Mouse (Mus musculus): Measurements from ENCODE around the gene Utrn. TPM values are rescaled to one million over a fixed set of nuclear protein-coding genes. Genes with fewer than 3 reads are reported as not detected.

The Utrn gene
- polyA plus RNA-seq, 1 experiment, result 42.7 TPM

- Histone ChIP-seq H3K27ac (replicated peaks; ENCODE audit: low read depth, low read length) (no peak overlapping the region), H3K4me1 (ENCODE audit: control insufficient read depth, insufficient read depth, insufficient read length, low read length) (peaks cover 28% of the 10 kb centered on the region), H3K4me3 (ENCODE audit: insufficient read depth, low read depth, low read length) (no peak overlapping the region)
These were observed 35.0 kb downstream of the Utrn start for GRCm38 (mm10) chr10:12834215-12834614.

- peak overlapping the region; percentile 23; the same call in 1 of the 2 replicates for H3K27ac ChIP-seq (replicated peaks; ENCODE audit: low read depth, low read length)
- no peak overlapping the region for H3K4me3 ChIP-seq (ENCODE audit: insufficient read depth, low read depth, low read length)
- H3K4me1 ChIP-seq (ENCODE audit: control insufficient read depth, insufficient read depth, insufficient read length, low read length), result peaks cover 29% of the 10 kb centered on the region
These were observed 37.0 kb downstream of the Utrn start for GRCm38 (mm10) chr10:12832163-12832562.

- Histone ChIP-seq H3K4me3 (ENCODE audit: insufficient read depth, low read depth, low read length) (no peak overlapping the region), H3K4me1 (ENCODE audit: control insufficient read depth, insufficient read depth, insufficient read length, low read length) (peaks cover 36% of the 10 kb centered on the region)
These were observed 41.4 kb downstream of the Utrn start for GRCm38 (mm10) chr10:12827778-12828177.

DNA sequence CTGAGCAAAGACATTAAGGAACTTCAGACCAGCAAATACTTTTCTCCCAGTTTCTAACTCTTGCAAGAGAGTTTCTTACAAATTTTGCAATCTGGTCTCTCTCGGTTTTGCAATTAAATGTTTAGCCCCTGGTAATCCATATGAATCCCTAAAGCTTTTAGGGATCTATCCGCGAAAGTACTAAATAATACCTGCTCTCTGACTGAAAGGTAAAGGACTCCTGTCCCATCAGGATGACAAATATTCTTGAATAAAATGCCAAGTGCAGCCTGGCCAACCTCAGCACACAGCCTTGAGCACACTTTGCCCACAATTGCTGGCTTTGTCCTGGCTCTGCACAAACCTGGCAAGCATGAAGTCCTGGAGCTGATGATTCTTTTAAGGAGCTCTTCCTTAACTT is 41.9 kb downstream of the Utrn start:
- peak overlapping the region; percentile 85 for H3K27ac ChIP-seq (replicated peaks; ENCODE audit: low read depth, low read length)
- H3K4me3 ChIP-seq (ENCODE audit: insufficient read depth, low read depth, low read length), result peak overlapping the region; percentile 45; the same call in 1 of the 2 replicates
- peaks cover 38% of the 10 kb centered on the region for H3K4me1 ChIP-seq (ENCODE audit: control insufficient read depth, insufficient read depth, insufficient read length, low read length)

More at GRCm38 (mm10) chr10:12827778-12828177, 41.4 kb downstream of the Utrn start:
- peak overlapping the region; percentile 46; the same call in 1 of the 2 replicates for H3K27ac ChIP-seq (replicated peaks; ENCODE audit: low read depth, low read length)

DNA sequence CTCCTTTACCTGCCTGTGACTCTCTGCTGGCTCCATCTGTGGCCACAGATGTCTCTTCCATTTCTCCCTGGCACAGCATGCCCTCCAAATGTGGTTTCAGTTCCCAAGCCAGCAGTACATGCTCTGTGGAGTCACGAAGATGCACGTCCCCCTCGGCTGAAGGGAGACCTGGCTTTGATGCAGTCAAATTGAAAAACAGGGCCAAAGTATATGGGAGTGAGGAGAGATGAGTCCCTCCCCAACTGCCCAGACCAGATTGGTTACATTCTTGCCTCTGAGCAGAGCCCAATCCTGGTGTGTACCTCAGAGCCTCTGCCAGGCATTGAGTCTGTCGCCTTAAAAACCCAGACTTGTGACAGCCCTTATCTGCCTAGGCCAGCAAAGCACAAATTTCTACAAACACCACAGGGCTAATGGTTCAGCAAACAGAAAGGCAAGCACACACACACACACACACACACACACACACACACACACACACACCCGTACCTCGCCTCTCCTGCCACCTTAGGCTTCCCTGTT is 42.3 kb downstream of the Utrn start:
- Histone ChIP-seq H3K4me1 (ENCODE audit: control insufficient read depth, insufficient read depth, insufficient read length, low read length) (peaks cover 34% of the 10 kb centered on the region), H3K4me3 (ENCODE audit: insufficient read depth, low read depth, low read length) (peak overlapping the region; percentile 45), H3K27ac (replicated peaks; ENCODE audit: low read depth, low read length) (peak overlapping the region; percentile 85)

DNA sequence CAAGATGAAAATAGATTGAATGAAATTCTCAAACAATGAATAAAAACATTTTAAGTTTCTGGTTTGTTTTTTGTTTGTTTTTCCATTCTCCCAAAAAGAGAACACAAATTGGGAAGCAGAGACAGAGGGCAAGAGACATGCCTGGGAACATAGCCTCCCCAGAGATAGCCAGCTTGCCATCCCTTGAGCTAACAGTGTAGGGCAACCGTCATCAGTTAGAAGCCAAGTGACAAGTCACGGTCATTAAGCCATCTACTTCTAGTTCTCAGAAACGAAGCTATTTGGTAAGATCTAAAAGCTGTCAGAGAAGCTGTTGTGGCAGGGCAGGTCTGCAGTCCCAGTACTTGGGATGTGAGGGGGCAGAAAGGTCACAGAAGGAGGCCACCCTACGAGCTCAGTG is 44.8 kb downstream of the Utrn start:
- H3K4me3 ChIP-seq (ENCODE audit: insufficient read depth, low read depth, low read length), result no peak overlapping the region
- H3K4me1 ChIP-seq (ENCODE audit: control insufficient read depth, insufficient read depth, insufficient read length, low read length), result peaks cover 38% of the 10 kb centered on the region
- H3K27ac ChIP-seq (replicated peaks; ENCODE audit: low read depth, low read length), result peak overlapping the region; percentile 81

- Histone ChIP-seq H3K4me3 (ENCODE audit: insufficient read depth, low read depth, low read length) (no peak overlapping the region), H3K27ac (replicated peaks; ENCODE audit: low read depth, low read length) (peak overlapping the region; percentile 86)
These were observed 45.5 kb downstream of the Utrn start for GRCm38 (mm10) chr10:12823437-12824219.

GRCm38 (mm10) chr10:12820978-12821735 is 48.0 kb downstream of the Utrn start:
- Histone ChIP-seq H3K4me3 (ENCODE audit: insufficient read depth, low read depth, low read length) (no peak overlapping the region), H3K4me1 (ENCODE audit: control insufficient read depth, insufficient read depth, insufficient read length, low read length) (peaks cover 44% of the 10 kb centered on the region), H3K27ac (replicated peaks; ENCODE audit: low read depth, low read length) (no peak overlapping the region)

More at GRCm38 (mm10) chr10:12823437-12824219, 45.5 kb downstream of the Utrn start:
- H3K4me1 ChIP-seq (ENCODE audit: control insufficient read depth, insufficient read depth, insufficient read length, low read length), result peaks cover 35% of the 10 kb centered on the region

DNA sequence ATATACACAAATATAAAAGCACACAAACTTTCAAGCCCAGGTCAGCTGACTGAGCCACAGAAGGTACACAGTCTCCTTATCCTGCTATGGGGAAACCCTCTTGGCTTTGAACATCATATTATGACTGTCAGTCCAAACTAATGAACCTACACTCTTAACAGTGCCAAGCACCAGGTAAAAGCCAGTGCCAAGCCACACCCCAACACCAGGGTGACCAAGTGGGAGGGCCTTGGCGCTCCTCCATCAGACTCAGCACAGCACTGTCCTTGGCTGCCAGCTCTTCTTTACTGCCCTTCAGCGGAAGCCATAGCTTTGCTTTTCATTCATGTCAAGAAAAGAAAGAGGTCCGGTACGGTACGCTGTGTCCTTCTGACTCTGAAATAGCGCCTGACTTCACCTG is 51.8 kb downstream of the Utrn start:
- Histone ChIP-seq H3K4me1 (ENCODE audit: control insufficient read depth, insufficient read depth, insufficient read length, low read length) (peaks cover 26% of the 10 kb centered on the region), H3K4me3 (ENCODE audit: insufficient read depth, low read depth, low read length) (no peak overlapping the region), H3K27ac (replicated peaks; ENCODE audit: low read depth, low read length) (peak overlapping the region; percentile 52)

DNA sequence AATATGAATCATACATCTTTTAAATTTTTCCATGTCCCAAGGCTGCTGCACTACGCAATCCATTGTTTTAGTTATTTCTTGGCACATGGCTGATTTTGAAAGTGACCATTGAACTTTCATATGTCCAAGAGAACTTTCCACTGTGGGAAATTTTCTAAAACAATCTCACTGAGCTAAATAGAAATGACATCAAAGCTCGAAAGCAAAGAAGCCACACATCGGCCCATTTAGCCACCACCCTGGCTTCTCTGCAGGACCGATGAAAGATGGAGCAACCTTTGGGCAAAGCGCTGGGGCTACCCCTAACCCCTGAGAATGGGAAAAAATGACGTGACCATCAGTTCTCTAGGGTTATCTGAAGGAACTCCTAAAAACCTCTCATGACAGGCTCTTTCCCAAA is 52.6 kb downstream of the Utrn start:
- Histone ChIP-seq H3K4me1 (ENCODE audit: control insufficient read depth, insufficient read depth, insufficient read length, low read length) (peaks cover 24% of the 10 kb centered on the region), H3K27ac (replicated peaks; ENCODE audit: low read depth, low read length) (peak overlapping the region; percentile 12; the same call in 1 of the 2 replicates), H3K4me3 (ENCODE audit: insufficient read depth, low read depth, low read length) (no peak overlapping the region)

DNA sequence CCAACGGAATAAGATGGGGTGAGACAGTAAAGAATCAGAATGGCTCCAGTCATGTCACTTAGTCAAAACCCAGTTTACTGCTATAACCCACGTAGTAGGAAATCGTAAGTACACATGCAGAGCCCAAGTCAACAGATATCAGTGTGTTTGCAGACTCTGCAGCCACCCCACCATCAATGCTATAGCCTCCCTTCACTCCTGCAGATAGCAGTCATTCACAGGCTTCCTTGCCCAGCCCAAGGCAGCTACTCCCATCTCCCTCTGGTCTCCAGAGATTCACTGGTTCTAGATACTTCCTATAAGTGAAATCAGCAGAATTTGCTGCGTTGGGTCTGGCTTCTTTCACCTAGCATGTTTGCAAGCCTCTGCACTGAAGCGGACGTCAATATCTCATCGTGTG is 54.8 kb downstream of the Utrn start:
- Histone ChIP-seq H3K27ac (replicated peaks; ENCODE audit: low read depth, low read length) (no peak overlapping the region), H3K4me3 (ENCODE audit: insufficient read depth, low read depth, low read length) (no peak overlapping the region), H3K4me1 (ENCODE audit: control insufficient read depth, insufficient read depth, insufficient read length, low read length) (peaks cover 33% of the 10 kb centered on the region)

GRCm38 (mm10) chr10:12813881-12814280 is 55.3 kb downstream of the Utrn start:
- H3K27ac ChIP-seq (replicated peaks; ENCODE audit: low read depth, low read length), result peak overlapping the region; percentile 86
- peaks cover 35% of the 10 kb centered on the region for H3K4me1 ChIP-seq (ENCODE audit: control insufficient read depth, insufficient read depth, insufficient read length, low read length)

GRCm38 (mm10) chr10:12813211-12813811 is 55.9 kb downstream of the Utrn start:
- peaks cover 37% of the 10 kb centered on the region for H3K4me1 ChIP-seq (ENCODE audit: control insufficient read depth, insufficient read depth, insufficient read length, low read length)
- H3K4me3 ChIP-seq (ENCODE audit: insufficient read depth, low read depth, low read length), result peak overlapping the region; percentile 66
- H3K27ac ChIP-seq (replicated peaks; ENCODE audit: low read depth, low read length), result peak overlapping the region; percentile 91

More at GRCm38 (mm10) chr10:12813881-12814280, 55.3 kb downstream of the Utrn start:
- peak overlapping the region; percentile 35 for H3K4me3 ChIP-seq (ENCODE audit: insufficient read depth, low read depth, low read length)

DNA sequence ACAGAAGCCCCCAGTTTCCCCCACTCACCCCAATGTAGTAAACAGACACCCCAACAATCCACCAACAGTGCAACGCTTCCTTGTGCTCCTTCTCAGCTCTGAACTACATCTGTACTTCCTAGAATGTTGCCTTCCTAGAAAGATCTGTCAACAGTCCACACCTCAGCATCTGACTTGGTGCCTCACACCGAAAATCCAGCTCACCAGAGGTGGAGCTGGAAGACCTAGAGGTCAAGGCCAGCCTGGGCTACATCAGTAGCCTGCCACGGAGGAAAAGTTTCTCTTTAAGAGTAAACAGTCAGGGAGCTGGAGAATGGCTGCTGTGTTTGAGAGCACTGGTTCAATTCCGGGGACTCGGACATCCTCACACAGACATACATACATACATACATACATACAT is 56.5 kb downstream of the Utrn start:
- H3K4me1 ChIP-seq (ENCODE audit: control insufficient read depth, insufficient read depth, insufficient read length, low read length), result peaks cover 38% of the 10 kb centered on the region
- H3K27ac ChIP-seq (replicated peaks; ENCODE audit: low read depth, low read length), result peak overlapping the region; percentile 91
- H3K4me3 ChIP-seq (ENCODE audit: insufficient read depth, low read depth, low read length), result peak overlapping the region; percentile 66

DNA sequence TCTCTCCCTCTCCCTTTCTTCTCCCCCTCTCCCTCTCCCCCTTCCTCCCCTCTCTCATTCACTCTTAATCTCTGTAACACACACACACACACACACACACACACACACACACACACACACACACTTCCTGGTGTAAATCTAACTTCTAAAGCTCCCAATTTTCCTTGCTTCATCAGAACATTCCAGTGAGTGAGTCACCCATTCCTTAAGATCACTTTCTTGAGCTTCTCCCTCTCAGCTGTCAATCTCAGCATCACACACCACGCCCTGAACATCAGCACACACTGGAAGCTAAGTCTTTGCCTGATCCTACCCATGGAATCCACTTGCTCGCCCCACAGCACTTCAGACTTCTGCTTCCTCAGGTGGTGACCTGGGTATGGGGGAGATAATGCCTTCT is 58.3 kb downstream of the Utrn start:
- H3K27ac ChIP-seq (replicated peaks; ENCODE audit: low read depth, low read length), result peak overlapping the region; percentile 50
- H3K4me1 ChIP-seq (ENCODE audit: control insufficient read depth, insufficient read depth, insufficient read length, low read length), result peaks cover 39% of the 10 kb centered on the region
- H3K4me3 ChIP-seq (ENCODE audit: insufficient read depth, low read depth, low read length), result 0 out of 2 replicates have a peak overlapping the region, but pooled peaks have one; percentile 15
